Mouse (Mus musculus) liver, embryonic 11.5 days (tissue): ENCODE results near the gene Agtpbp1. TPM values are rescaled to one million over a fixed set of nuclear protein-coding genes. Genes with fewer than 3 reads are reported as not detected.
A peak's percentile ranks its signal among the peaks of the same experiment; 100 is the strongest.

Experiments
- ATAC-seq: fragments of 200-750 bp; cut with Nextera tagmentation; replicated peaks from 2 replicates; pipeline ENCODE4 v1.8.0; 2017; ENCODE audit warnings: moderate number of reproducible peaks, mild to moderate bottlenecking, moderate TSS enrichment, moderate library complexity; ENCODE audit not compliant: low FRiP score
- DNase-seq: peaks from one replicate; pipeline ENCODE4 v3.0.0-alpha.2; 2017; ENCODE audit warnings: low spot score
- H3K27ac ChIP-seq: fragments of 300-500 bp; sonication (generic); 2 replicates; pipeline ENCODE4 v1.5.1; 2014; ENCODE audit warnings: mild to moderate bottlenecking, low read depth, low read length, control low read depth
- H3K27me3 ChIP-seq: fragments of 300-500 bp; sonication (generic); replicated peaks from 2 replicates; pipeline ENCODE4 v1.6.1; 2014; ENCODE audit warnings: low read length, mixed read lengths; ENCODE audit not compliant: control insufficient read depth, insufficient read depth
- H3K36me3 ChIP-seq: fragments of 300-500 bp; sonication (generic); 2 replicates; pipeline ENCODE4 v1.6.1; 2014; ENCODE audit warnings: mild to moderate bottlenecking, low read length, moderate library complexity, mixed read lengths; ENCODE audit not compliant: control insufficient read depth, insufficient read depth
- H3K4me1 ChIP-seq: fragments of 300-500 bp; sonication (generic); replicated peaks from 2 replicates; pipeline ENCODE4 v1.6.1; 2014; ENCODE audit warnings: low read length, mixed read lengths; ENCODE audit not compliant: control insufficient read depth, insufficient read depth
- H3K4me2 ChIP-seq: fragments of 300-500 bp; sonication (generic); 2 replicates; pipeline ENCODE4 v1.6.1; 2014; ENCODE audit warnings: mild to moderate bottlenecking, control low read depth, moderate library complexity
- H3K4me3 ChIP-seq: fragments of 300-500 bp; sonication (generic); 2 replicates; pipeline ENCODE4 v1.5.1; 2014; ENCODE audit warnings: low read depth, low read length, control low read depth
- H3K9ac ChIP-seq: fragments of 300-500 bp; sonication (generic); 2 replicates; pipeline ENCODE4 v1.6.1; 2014; ENCODE audit warnings: low read depth, low read length, control low read depth
- H3K9me3 ChIP-seq: fragments of 300-500 bp; sonication (generic); 2 replicates; pipeline ENCODE4 v1.6.1; 2016; ENCODE audit warnings: low read length, inconsistent platforms, mixed read lengths; ENCODE audit not compliant: control insufficient read depth
- WGBS: fragments of 180-500 bp; shearing (Covaris S2); extraction: QIAGEN DNeasy Blood & Tissue Kit; methylation state at CpG from one replicate; pipeline ENCODE4 v1.1.7; 2014; 5-methylcytosine and 5-hydroxymethylcytosine counted together
- polyA plus RNA-seq: library from polyadenylated mRNA; unstranded; fragments of >200 nt; fragmentation: Nextera tagmentation; extraction: Ambion mirVana; gene quantifications from 2 replicates; pipeline ENCODE4 v1.2.1, GENCODE M21; 2014

The Agtpbp1 gene
- polyA plus RNA-seq, 1 experiment from 2014 or later = 15.6 TPM

DNA sequence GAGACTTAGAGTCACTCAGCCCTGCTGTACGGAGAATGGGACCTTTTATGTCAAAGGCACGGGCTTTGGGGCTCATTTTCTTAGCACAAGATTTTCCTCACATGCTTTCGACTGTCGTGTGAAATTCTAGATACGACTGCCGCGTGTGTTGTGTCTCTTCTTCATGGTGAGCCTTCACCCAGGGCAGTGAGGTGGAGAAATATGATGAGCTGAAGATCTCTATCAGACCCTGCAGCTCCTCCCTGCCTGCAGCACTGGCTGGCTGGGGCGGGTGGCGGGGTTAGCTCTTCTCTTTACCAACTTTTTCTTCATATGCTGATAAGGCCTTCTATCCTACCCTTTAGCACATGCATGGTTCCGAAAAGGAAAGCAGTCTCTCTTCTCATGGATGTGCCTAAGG, 20.1 kb downstream of the Agtpbp1 start:
- Histone ChIP-seq H3K27me3 (no peaks in the 10 kb centered on the region), H3K9me3 (no peaks in the 10 kb centered on the region), H3K36me3 (no peaks in the 10 kb centered on the region), H3K27ac (no peak overlapping the region), H3K9ac (no peak overlapping the region), H3K4me1 (no peaks in the 10 kb centered on the region), H3K4me2 (no peak overlapping the region), H3K4me3 (no peak overlapping the region)
- WGBS = 76% methylated on average over 10 of the region's 10 CpGs
- DNase-seq (no peak), ATAC-seq (no peak)

DNA sequence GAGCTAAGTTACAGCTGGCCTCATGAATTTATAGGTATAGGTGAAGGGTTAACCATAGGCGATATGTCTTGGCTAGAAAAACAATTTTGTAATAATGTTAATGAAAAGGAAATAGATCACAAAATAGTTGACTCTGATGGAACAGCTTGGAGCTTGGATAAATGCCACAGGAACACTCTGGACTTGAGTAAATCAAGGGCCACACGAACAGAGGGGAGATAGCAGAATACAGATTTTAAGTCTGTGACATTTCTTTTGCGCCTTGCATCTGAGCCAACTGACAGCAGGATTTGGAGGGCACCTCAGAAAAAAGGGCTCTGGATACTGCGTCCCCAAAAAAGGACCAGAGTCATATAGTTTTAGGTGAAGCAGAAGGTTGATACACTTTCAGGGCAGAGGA, 20.5 kb downstream of the Agtpbp1 start:
- 81% methylated on average over 4 of the region's 4 CpGs for WGBS
- Histone ChIP-seq H3K4me2 (no peak overlapping the region), H3K9me3 (no peaks in the 10 kb centered on the region), H3K4me1 (no peaks in the 10 kb centered on the region), H3K27ac (no peak overlapping the region), H3K4me3 (no peak overlapping the region), H3K36me3 (no peaks in the 10 kb centered on the region), H3K27me3 (no peaks in the 10 kb centered on the region), H3K9ac (no peak overlapping the region)
- ATAC-seq = no peak
- no peak for DNase-seq

DNA sequence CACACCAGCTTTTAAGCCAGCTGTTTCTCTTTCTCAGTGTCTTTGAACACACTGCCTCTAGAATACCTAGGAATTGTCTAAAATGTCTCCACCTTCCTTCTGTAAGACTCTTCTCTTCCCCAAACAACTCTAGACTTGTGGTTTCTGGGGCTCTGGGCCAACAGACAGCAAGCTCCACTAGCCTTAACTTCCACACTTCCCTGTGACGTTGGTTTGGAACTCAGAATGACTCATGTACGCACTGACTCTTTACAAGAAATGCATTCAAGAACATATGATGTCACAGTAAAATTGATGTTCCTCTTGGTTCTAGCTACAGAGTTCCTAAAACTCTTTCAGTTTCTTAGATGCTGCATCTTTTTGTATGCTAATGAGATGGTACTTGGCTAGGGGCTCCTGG, 22.6 kb downstream of the Agtpbp1 start:
- Histone ChIP-seq H3K9ac (no peak overlapping the region), H3K4me3 (no peak overlapping the region), H3K9me3 (no peaks in the 10 kb centered on the region), H3K27me3 (no peaks in the 10 kb centered on the region), H3K4me2 (no peak overlapping the region), H3K36me3 (no peaks in the 10 kb centered on the region), H3K27ac (no peak overlapping the region), H3K4me1 (0 out of 2 replicates have a peak, but pooled peaks cover 3% of the 10 kb centered on the region)
- 68% methylated on average over 2 of the region's 2 CpGs for WGBS
- no peak for ATAC-seq
- DNase-seq = no peak

DNA sequence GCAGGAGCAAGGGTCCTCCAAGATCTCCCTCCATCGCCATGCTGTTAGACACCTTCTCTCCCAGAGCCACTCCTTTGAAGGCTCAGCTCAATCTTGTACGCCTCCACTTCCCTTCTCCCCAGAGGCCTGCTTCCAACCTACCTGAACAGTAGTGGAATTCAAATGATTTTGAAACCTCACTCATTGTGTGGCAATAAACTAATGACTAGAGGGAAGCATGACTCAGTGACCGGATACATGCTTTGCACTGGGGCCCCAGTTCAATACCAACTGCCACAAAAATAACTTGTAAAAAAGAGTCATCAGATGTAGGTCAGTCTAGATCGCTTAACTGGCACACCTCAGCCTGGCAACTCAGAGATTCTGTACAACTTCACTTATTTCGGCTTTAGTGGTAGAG, 26.3 kb downstream of the Agtpbp1 start:
- Histone ChIP-seq H3K4me2 (no peak overlapping the region), H3K9ac (no peak overlapping the region), H3K36me3 (no peaks in the 10 kb centered on the region), H3K27me3 (no peaks in the 10 kb centered on the region), H3K4me1 (peaks cover 12% of the 10 kb centered on the region), H3K27ac (no peak overlapping the region), H3K9me3 (no peaks in the 10 kb centered on the region), H3K4me3 (no peak overlapping the region)
- DNase-seq (no peak), ATAC-seq (no peak)
- WGBS = 87% methylated on average over 5 of the region's 5 CpGs

DNA sequence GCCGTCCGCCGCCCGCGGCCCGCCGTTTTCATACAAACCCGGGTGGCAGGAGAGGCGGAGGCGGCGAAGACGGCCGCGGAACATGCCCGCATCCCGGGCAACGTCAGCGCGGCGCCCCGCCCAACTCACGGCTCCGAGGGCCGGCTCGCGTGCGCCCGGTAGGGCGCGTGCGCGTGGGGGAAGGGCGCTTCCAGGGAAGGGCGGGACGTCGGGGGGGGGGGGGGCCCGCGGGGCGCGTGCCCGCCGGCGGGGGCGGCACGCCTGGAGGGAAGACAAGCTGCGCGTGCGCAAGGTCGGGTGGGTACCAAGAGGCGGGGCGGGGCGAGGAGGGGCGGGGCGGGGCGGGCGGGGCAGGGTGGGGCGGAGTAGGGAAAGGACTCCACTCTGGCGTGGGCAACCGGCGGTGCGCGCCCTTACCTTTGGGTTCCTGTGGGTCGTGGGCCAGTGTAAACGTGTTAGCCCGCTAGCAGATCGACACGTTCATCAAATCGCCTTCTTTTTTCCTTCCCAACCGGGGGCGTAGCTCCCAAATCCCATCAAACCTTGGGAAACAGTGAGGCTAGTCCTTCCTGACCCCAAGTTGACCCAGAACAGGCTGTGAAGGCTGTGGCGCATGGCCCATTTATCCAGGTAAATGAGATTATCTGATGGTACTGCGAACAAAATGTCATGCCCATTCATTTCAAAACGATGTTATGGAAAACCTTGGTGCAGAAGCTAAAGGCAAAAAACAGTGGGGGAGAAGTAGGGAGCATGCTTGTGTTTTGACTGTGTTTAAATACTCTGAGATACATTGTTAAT, 27.6 kb downstream of the Agtpbp1 start:
- H3K27me3 ChIP-seq = no peaks in the 10 kb centered on the region
- ATAC-seq = peak; percentile 90

DNA sequence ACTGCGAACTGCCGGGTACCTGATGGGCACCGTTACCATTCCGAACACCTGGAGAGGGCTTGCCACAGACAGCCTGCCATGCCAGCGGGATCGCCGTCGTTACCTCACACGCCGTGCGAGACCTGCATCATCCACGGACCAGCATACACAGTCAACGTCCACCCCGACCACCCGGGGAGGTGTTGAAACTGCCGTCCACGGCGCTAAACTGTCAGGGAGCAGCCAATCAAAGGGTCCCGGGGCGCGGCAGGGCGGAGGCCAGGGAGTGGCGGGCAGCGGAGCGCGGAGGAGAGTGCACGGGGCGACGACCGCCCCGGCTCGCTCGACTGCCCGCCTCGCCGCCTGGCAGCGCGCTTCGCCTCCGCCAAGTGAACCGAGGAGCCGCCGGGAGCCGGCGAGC, 28.4 kb downstream of the Agtpbp1 start:
- peak; percentile 87 for ATAC-seq
- H3K9me3 ChIP-seq = no peaks in the 10 kb centered on the region
- peak overlapping the region; percentile 80; the same call in 1 of the 2 replicates for H3K27ac ChIP-seq
- peaks cover 12% of the 10 kb centered on the region for H3K4me1 ChIP-seq
- H3K4me3 ChIP-seq = peak overlapping the region; percentile 90
- H3K27me3 ChIP-seq = no peaks in the 10 kb centered on the region
- H3K4me2 ChIP-seq = peak overlapping the region; percentile 87
- DNase-seq = peak; percentile 73
- H3K36me3 ChIP-seq = no peaks in the 10 kb centered on the region
- under 1% methylated on average over 28 of the region's 45 CpGs for WGBS
- peak overlapping the region; percentile 87 for H3K9ac ChIP-seq

More for the DNA sequence above, 27.6 kb downstream of the Agtpbp1 start:
- H3K27ac ChIP-seq = peak overlapping the region; percentile 80; the same call in 1 of the 2 replicates
- DNase-seq = peak; percentile 84
- peak overlapping the region; percentile 87 for H3K9ac ChIP-seq
- H3K4me3 ChIP-seq = peak overlapping the region; percentile 90
- H3K9me3 ChIP-seq = no peaks in the 10 kb centered on the region
- peaks cover 12% of the 10 kb centered on the region for H3K4me1 ChIP-seq
- no peaks in the 10 kb centered on the region for H3K36me3 ChIP-seq
- 2% methylated on average over 34 of the region's 73 CpGs for WGBS
- peak overlapping the region; percentile 87 for H3K4me2 ChIP-seq

DNA sequence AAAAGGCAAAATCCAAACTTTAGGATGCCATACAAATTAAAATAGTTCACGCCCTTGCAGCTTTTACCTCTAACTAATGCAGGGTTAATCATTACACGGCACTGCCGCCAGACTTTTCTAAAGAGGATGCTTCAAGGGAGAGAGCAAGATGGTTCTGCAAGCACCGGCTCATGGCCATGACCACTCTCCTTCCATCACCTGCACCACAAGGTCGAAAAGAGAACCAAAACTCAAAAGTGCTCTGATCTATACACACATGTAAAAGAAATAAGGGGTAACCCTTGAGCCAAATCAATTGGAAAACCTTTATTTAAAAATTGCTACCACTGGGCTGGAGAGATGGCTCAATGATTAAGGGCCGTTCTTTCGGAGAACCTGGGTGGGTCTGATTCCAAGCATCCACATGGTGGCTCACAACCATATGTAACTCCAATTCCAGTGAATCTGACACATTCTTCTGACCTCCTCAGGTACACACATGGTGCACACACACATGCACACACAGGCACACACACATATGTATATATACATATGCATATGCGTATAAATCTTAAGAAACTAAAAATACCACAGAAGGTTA, 29.3 kb downstream of the Agtpbp1 start:
- Histone ChIP-seq H3K9ac (no peak overlapping the region), H3K27me3 (no peaks in the 10 kb centered on the region), H3K27ac (no peak overlapping the region), H3K9me3 (no peaks in the 10 kb centered on the region), H3K36me3 (no peaks in the 10 kb centered on the region), H3K4me2 (peak overlapping the region; percentile 87), H3K4me1 (peaks cover 15% of the 10 kb centered on the region), H3K4me3 (peak overlapping the region; percentile 90)
- 75% methylated on average over 8 of the region's 8 CpGs for WGBS
- ATAC-seq (no peak), DNase-seq (no peak)

DNA sequence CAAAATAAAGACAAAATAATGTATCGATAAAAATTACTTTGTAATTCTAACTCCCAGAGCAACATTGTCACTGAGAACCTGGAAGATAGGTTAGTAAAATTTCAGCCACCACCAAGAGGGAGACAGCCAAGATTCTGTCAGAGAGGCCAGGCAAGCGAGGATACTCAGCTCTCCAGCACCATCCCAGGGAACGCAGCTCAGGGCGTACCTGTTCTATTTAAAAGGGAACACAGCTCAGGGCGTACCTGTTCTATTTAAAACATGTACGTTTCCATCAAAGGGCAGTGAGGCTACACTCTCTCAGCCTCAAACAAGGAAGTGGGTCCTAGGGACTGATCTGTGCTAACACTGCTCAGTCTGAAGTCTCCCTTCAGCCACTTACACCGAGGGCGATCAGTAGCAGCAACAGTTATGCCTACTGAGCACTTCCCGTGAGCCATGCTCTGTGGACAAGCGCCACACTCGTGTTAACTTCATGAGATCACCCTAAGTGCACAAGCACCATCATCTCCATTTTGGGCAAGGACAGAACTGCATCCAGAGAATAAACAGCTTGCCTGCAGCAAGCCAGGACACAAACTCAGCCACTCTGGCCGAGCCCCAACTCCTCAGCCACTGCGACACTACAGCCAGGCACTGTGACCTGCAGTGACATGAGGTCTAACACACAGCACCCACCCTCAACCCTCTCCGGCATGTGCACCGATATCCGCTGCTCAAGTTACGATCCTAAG, 30.1 kb downstream of the Agtpbp1 start:
- Histone ChIP-seq H3K4me1 (peaks cover 21% of the 10 kb centered on the region), H3K36me3 (no peaks in the 10 kb centered on the region), H3K27me3 (no peaks in the 10 kb centered on the region), H3K4me2 (peak overlapping the region; percentile 87), H3K9ac (no peak overlapping the region), H3K4me3 (no peak overlapping the region), H3K9me3 (no peaks in the 10 kb centered on the region), H3K27ac (no peak overlapping the region)
- ATAC-seq = no peak
- DNase-seq = no peak
- WGBS = 72% methylated on average over 17 of the region's 17 CpGs
